Mouse (Mus musculus): Measurements from ENCODE around the gene Psip1. TPM values are rescaled to one million over a fixed set of nuclear protein-coding genes. Genes with fewer than 3 reads are reported as not detected.
"Not testable (repeated sequence)": the region's sequence is repeated elsewhere in the genome, so short reads cannot be mapped to it uniquely, and the experiment has no call there.

Gene Psip1
- polyA plus RNA-seq, 1 experiment from 2014 or later, result 394 TPM

- no peaks in the 10 kb centered on the region for H3K36me3 ChIP-seq
- no peaks in the 10 kb centered on the region for H3K9me3 ChIP-seq
- H3K4me3 ChIP-seq, result no peak overlapping the region
- 86% methylated on average over 4 of the region's 4 CpGs for WGBS
- H3K4me1 ChIP-seq, result 0 out of 2 replicates have a peak, but pooled peaks cover 6% of the 10 kb centered on the region
- H3K4me2 ChIP-seq (replicated peaks), result no peak overlapping the region
- ATAC-seq (ENCODE audit: low FRiP score, low read depth), result no peak
- no peak overlapping the region for H3K27ac ChIP-seq
- H3K9ac ChIP-seq, result no peak overlapping the region
- no peaks in the 10 kb centered on the region for H3K27me3 ChIP-seq (replicated peaks)
Observed at GRCm38 (mm10) chr4:83520308-83520707, 34.0 kb upstream of the Psip1 start.

DNA sequence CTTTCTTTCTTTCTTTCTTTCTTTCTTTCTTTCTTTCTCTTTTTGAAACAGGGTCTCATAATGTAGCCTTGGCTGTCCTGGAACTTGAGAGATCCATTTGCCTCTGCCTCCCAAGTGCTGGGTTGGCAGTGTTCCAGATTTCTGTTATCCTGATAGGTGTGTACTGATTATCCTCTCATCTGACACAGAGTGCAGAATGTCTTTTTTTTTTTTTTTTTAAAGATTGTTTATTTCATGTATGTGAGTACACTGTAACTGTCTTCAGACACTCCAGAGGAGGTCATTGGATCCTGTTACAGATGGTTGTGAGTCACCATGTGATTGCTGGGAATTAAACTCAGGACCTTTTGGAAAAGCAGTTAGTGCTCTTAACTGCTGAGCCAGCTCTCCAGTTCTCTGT lies 33.5 kb upstream of the Psip1 start:
- Histone ChIP-seq H3K4me2 (replicated peaks) (no peak overlapping the region), H3K36me3 (no peaks in the 10 kb centered on the region), H3K4me1 (0 out of 2 replicates have a peak, but pooled peaks cover 6% of the 10 kb centered on the region), H3K9me3 (no peaks in the 10 kb centered on the region), H3K9ac (no peak overlapping the region), H3K4me3 (no peak overlapping the region), H3K27me3 (replicated peaks) (no peaks in the 10 kb centered on the region), H3K27ac (no peak overlapping the region)
- ATAC-seq (ENCODE audit: low FRiP score, low read depth), result no peak

GRCm38 (mm10) chr4:83519148-83519547 lies 32.9 kb upstream of the Psip1 start:
- Histone ChIP-seq H3K4me2 (replicated peaks) (no peak overlapping the region), H3K36me3 (no peaks in the 10 kb centered on the region), H3K27me3 (replicated peaks) (no peaks in the 10 kb centered on the region), H3K9ac (no peak overlapping the region), H3K27ac (no peak overlapping the region), H3K9me3 (no peaks in the 10 kb centered on the region), H3K4me3 (no peak overlapping the region), H3K4me1 (0 out of 2 replicates have a peak, but pooled peaks cover 3% of the 10 kb centered on the region)
- WGBS, result 70% methylated on average over 2 of the region's 2 CpGs
- ATAC-seq (ENCODE audit: low FRiP score, low read depth), result no peak

GRCm38 (mm10) chr4:83516144-83516543 lies 29.9 kb upstream of the Psip1 start:
- not testable (repeated sequence) for H3K36me3 ChIP-seq; H3K9me3 ChIP-seq; ATAC-seq (ENCODE audit: low FRiP score, low read depth); H3K27me3 ChIP-seq (replicated peaks); H3K4me3 ChIP-seq; H3K4me1 ChIP-seq; H3K27ac ChIP-seq; H3K4me2 ChIP-seq (replicated peaks); H3K9ac ChIP-seq
- 95% methylated on average over 5 of the region's 6 CpGs for WGBS

DNA sequence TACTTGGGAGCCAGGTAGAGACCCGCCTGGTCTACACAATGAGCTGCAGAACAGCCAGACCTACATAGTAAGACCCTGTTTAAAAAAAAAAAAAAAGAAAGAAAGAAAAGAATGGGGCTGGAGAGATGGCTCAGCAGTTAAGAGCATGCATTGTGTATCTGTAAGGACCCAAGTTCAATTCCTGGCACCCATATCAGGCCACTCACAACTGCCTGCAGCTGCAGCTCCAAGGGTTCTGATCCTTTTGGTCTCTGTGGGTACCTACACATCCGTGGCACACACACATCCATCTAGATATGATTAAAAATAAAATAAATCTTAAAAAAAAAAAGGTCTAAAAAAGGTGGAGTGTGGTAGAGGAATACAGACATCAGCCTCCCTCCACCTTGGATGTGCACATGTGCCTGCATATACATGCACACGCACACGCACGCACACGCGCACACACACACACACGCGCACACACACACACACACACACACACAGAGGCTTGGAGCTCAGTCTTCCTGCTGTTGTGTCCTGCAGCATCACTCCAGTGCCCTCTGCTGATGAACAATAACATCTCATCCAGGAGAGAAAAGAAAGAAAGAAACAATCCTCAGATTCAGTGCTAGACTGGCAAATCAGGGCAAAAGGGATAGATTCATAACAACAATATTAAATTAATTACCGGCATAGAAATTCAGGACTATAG lies 28.9 kb upstream of the Psip1 start:
- Histone ChIP-seq H3K36me3 (no peaks in the 10 kb centered on the region), H3K9me3 (no peaks in the 10 kb centered on the region), H3K4me3 (no peak overlapping the region), H3K9ac (no peak overlapping the region), H3K4me1 (no peaks in the 10 kb centered on the region), H3K27ac (no peak overlapping the region), H3K4me2 (replicated peaks) (no peak overlapping the region), H3K27me3 (replicated peaks) (no peaks in the 10 kb centered on the region)
- 82% methylated on average over 10 of the region's 10 CpGs for WGBS
- ATAC-seq (ENCODE audit: low FRiP score, low read depth), result no peak

DNA sequence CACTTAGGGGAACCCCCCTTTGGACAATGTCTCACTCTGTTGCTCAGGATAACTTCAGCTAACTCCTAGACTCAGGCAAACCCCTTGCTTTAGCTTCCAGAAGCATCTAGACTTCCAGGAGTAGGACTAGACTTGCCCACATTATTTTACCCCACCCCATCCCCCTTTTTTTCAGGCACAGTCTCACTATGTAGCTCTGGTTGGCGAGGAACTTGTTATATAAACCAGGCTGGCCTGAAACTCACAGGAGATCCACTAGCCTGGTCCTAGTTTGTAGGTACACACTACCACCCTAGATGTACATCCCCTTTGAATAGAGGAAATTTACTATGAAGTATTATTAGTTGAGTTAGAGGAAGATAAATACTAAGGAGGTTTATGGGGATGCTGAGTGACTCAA lies 27.9 kb upstream of the Psip1 start:
- Histone ChIP-seq H3K27me3 (replicated peaks) (no peaks in the 10 kb centered on the region), H3K4me2 (replicated peaks) (no peak overlapping the region), H3K4me1 (no peaks in the 10 kb centered on the region), H3K9me3 (no peaks in the 10 kb centered on the region), H3K36me3 (no peaks in the 10 kb centered on the region), H3K9ac (no peak overlapping the region), H3K27ac (no peak overlapping the region), H3K4me3 (no peak overlapping the region)
- 91% methylated on average over 1 of the region's 1 CpGs for WGBS
- ATAC-seq (ENCODE audit: low FRiP score, low read depth), result no peak

DNA sequence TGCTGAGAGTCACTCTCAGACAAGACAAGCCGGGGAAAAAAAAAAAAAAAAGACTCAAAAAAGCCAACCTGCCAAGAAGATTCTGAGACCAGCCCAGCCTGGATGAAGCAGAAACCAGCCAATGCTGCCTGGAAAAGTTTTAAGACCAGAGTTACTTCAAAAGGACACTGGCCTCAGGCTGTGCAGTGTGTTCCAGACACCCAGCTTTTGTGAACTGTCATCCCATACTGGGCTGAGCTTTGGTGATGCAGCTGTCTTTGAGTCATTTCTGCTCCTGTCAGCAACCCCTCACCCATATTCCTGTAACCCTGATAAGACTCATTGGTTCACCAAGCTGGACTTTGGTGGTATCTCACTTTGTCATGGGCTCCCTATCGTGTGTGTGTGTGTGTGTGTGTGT lies 26.4 kb upstream of the Psip1 start:
- Histone ChIP-seq H3K4me1 (no peaks in the 10 kb centered on the region), H3K9me3 (no peaks in the 10 kb centered on the region), H3K36me3 (no peaks in the 10 kb centered on the region), H3K27me3 (replicated peaks) (no peaks in the 10 kb centered on the region), H3K4me3 (no peak overlapping the region), H3K9ac (no peak overlapping the region), H3K4me2 (replicated peaks) (no peak overlapping the region), H3K27ac (no peak overlapping the region)
- ATAC-seq (ENCODE audit: low FRiP score, low read depth), result no peak
- WGBS, result 47% methylated on average over 2 of the region's 2 CpGs

DNA sequence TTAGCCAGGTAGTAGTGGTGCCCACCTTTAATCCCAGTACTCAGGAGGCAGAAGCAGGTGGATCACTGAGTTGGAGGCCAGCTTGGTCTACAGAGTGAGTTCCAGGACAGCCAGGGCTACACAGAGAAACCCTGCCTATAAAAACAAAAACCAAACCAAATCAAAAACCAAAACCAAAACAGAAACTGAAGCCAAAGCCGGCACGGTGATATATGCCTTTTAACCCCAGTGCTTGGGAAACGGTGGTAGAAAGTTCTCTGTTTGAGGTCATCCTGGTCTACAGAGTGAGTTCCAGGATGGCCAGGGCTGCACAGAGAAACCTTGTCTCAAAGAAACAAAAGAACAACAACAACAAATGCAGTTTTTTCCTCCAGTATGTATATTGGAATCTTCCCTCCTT lies 26.0 kb upstream of the Psip1 start:
- ATAC-seq (ENCODE audit: low FRiP score, low read depth), result no peak
- Histone ChIP-seq H3K4me2 (replicated peaks) (no peak overlapping the region), H3K9me3 (no peaks in the 10 kb centered on the region), H3K36me3 (no peaks in the 10 kb centered on the region), H3K9ac (no peak overlapping the region), H3K27me3 (replicated peaks) (no peaks in the 10 kb centered on the region), H3K4me1 (no peaks in the 10 kb centered on the region), H3K27ac (no peak overlapping the region), H3K4me3 (no peak overlapping the region)
- 81% methylated on average over 3 of the region's 3 CpGs for WGBS

DNA sequence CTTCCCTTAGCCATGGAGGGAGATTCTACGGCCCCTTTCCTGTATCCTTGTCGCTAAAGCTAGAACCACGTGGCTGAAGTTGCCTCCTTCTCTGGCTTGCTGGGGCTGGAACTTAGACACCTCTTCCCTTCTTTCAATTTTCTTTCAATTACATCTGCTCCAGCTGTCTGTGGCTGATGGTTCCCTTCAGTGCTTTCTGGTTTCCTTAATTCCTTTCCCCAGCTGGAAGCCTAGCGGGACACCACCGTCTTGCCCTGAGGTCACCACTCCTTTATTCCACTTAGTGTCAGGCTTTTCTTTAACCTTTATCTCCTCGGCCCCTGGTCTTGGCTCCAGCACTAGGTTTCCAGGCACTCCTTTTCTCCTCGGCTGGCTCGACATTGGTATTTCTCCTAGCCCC lies 24.8 kb upstream of the Psip1 start:
- WGBS, result 60% methylated on average over 8 of the region's 8 CpGs
- Histone ChIP-seq H3K4me1 (no peaks in the 10 kb centered on the region), H3K4me2 (replicated peaks) (no peak overlapping the region), H3K27ac (no peak overlapping the region), H3K9me3 (no peaks in the 10 kb centered on the region), H3K4me3 (no peak overlapping the region), H3K9ac (no peak overlapping the region), H3K27me3 (replicated peaks) (no peaks in the 10 kb centered on the region), H3K36me3 (no peaks in the 10 kb centered on the region)
- no peak for ATAC-seq (ENCODE audit: low FRiP score, low read depth)

DNA sequence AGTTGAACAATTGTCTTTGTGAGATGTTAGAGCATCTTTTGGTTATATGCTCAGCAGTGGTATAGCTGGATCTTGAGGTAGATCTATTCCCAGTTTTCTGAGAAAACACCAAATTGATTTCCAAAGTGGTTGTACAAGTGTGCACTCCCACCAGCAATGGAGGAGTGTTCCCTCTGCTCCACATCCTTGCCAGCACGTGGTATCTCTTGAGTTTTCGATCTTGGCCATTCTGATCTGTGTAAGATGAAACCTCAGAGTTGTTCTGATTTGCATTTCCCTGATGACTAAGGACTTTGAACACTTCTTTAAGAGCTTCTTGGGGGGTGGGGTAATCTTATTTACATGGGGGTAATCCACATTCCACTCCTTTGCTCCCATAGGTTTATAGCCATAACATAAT lies 23.3 kb upstream of the Psip1 start:
- Histone ChIP-seq H3K4me1 (no peaks in the 10 kb centered on the region), H3K9me3 (no peaks in the 10 kb centered on the region), H3K9ac (no peak overlapping the region), H3K27ac (no peak overlapping the region), H3K36me3 (no peaks in the 10 kb centered on the region), H3K27me3 (replicated peaks) (no peaks in the 10 kb centered on the region), H3K4me2 (replicated peaks) (no peak overlapping the region), H3K4me3 (no peak overlapping the region)
- WGBS, result 60% methylated on average over 2 of the region's 2 CpGs
- no peak for ATAC-seq (ENCODE audit: low FRiP score, low read depth)

GRCm38 (mm10) chr4:83501037-83501430 lies 14.8 kb upstream of the Psip1 start:
- Histone ChIP-seq H3K27ac (no peak overlapping the region), H3K36me3 (no peaks in the 10 kb centered on the region), H3K4me3 (no peak overlapping the region), H3K27me3 (replicated peaks) (no peaks in the 10 kb centered on the region), H3K4me2 (replicated peaks) (peak overlapping the region; percentile 53), H3K9ac (no peak overlapping the region), H3K9me3 (no peaks in the 10 kb centered on the region), H3K4me1 (0 out of 2 replicates have a peak, but pooled peaks cover 3% of the 10 kb centered on the region)
- ATAC-seq (ENCODE audit: low FRiP score, low read depth), result peak; percentile 79
- WGBS, result 38% methylated on average over 7 of the region's 7 CpGs

DNA sequence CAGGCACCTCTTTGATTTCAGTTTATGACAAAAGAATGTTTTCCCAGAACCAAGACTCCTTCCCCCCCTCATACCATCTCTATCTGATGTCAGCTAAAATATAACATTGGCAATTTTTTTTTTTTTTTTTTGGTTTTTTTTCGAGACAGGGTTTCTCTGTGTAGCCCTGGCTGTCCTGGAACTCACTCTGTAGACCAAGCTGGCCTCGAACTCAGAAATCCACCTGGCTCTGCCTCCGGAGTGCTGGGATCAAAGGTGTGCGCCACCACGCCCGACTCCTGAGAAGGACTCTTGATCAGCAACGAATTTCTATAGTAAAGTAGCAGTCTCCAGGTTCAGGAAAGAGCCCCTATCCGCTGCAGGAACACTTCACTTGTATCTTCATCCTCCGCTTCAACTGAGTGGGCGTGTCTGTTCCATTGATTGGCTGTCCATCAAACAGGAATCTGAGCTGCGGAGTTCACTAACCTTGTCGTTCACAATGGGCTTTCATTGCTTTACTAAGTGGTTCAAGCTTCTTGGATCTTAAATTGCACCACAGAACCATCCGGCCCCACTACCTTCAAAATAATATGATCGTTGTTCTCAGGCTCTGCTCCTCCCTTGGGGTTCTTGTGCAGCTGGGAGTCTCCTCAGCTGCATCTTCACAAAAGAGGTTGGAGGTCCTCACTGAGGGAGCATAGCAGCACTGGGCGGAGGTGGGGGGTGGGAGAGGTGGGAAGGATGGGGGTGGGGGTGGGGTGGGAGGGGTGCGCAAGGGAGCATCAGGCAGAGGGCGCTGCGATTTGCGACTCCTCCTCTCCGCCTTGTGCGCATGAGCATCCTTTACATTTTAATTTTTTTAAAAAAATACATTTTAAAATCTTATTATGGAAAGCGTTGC lies 14.1 kb upstream of the Psip1 start:
- ATAC-seq (ENCODE audit: low FRiP score, low read depth), result peak; percentile 86
- no peaks in the 10 kb centered on the region for H3K9me3 ChIP-seq
- 0 out of 2 replicates have a peak, but pooled peaks cover 3% of the 10 kb centered on the region for H3K4me1 ChIP-seq
- H3K36me3 ChIP-seq, result no peaks in the 10 kb centered on the region
- 8% methylated on average over 22 of the region's 22 CpGs for WGBS
- H3K4me3 ChIP-seq, result peak overlapping the region; percentile 30
- H3K9ac ChIP-seq, result no peak overlapping the region
- H3K27me3 ChIP-seq (replicated peaks), result no peaks in the 10 kb centered on the region
- H3K27ac ChIP-seq, result no peak overlapping the region
- H3K4me2 ChIP-seq (replicated peaks), result peak overlapping the region; percentile 53

Data from neural tube, embryonic 12.5 days (tissue).